Mouse (Mus musculus): Measurements from ENCODE around the gene Kcnb1.

- TF ChIP-seq CTCF (IDR thresholded peaks at IDR 0.05; ENCODE audit: low read depth) (no peak), EP300 (IDR thresholded peaks at IDR 0.05; ENCODE audit: low read depth) (no peak)
Measured at GRCm38 (mm10) chr2:167066528-167067516, 123.1 kb downstream of the Kcnb1 start.
